Comparison of ENCODE assay signal across 9 mouse cellular contexts in genomic region chr6:82917778-82918129, GRCm38 (mm10). TPM values are rescaled to one million over a fixed set of nuclear protein-coding genes. Genes with fewer than 3 reads are reported as not detected.
DNase-seq lines count a peak whose midpoint lies in the region; ATAC-seq and TF ChIP-seq lines count a peak whose summit lies in the region.
"Had no signal": no experiment of that assay in that cellular context is flagged by ENCODE, and none has a peak within 500 bp of the region (broad histone marks: within the 10 kb centered on the region; RNA-seq: fewer than 3 reads in every experiment).

No protein-coding gene starts in this region.

- no peak for TF ChIP-seq EP300 in heart, postnatal 0 days (IDR thresholded peaks at IDR 0.05; ENCODE audit: low read depth)

- no peak for TF ChIP-seq POLR2A in brain, embryonic 14.5 days (IDR thresholded peaks at IDR 0.05; ENCODE audit: borderline replicate concordance, extremely low read depth, insufficient read depth, insufficient read length, poor library complexity, severe bottlenecking)

- H3K27me3 ChIP-seq in heart, postnatal 0 days (ENCODE audit: control insufficient read depth, insufficient read depth, low read length) = 0 out of 2 replicates have a peak, but pooled peaks cover 2% of the 10 kb centered on the region
- H3K27me3 ChIP-seq: embryonic facial prominence, embryonic 13.5 days had no signal

- peak; percentile 81 for TF ChIP-seq CTCF in brain, embryonic 14.5 days (IDR thresholded peaks at IDR 0.05; ENCODE audit: borderline replicate concordance, extremely low read depth, insufficient read depth, insufficient read length)
- peak; percentile 67 for TF ChIP-seq CTCF in heart, postnatal 0 days (IDR thresholded peaks at IDR 0.05; ENCODE audit: low read depth)
- TF ChIP-seq CTCF in layer of hippocampus, adult 2 months (conservative IDR thresholded peaks at IDR 0.05) = peak; percentile 86

- DNase-seq in ovary, postnatal 36 days (ENCODE audit: low spot score) = peak; percentile 46
- DNase-seq in ovary, adult 18-20 months (ENCODE audit: low spot score) = no peak
- DNase-seq in brain, embryonic 14.5 days (ENCODE audit: low read depth) = peak; percentile 51
- DNase-seq in heart, postnatal 0 days (ENCODE audit: low spot score) = no peak
- DNase-seq in layer of hippocampus, adult 2 months (ENCODE audit: low spot score in 2 of 2) = peak; percentile 23 to 65
- DNase-seq in right cerebral cortex, postnatal 4 days = peak; percentile 75

- H3K9me3 ChIP-seq in heart, postnatal 0 days (replicated peaks; ENCODE audit: control insufficient read depth, low read length) = no peaks in the 10 kb centered on the region
- H3K9me3 ChIP-seq: embryonic facial prominence, embryonic 13.5 days had no signal

- 0 out of 2 replicates have a peak, but pooled peaks have one; percentile 19 for ATAC-seq in heart, postnatal 0 days (ENCODE audit: insufficient read depth, low read depth)
- ATAC-seq in megakaryocyte, adult 5-6 weeks (ENCODE audit: poor library complexity, severe bottlenecking) = 0 out of 2 replicates have a peak, but pooled peaks have one; percentile 22
- ATAC-seq in activated CD4-positive, CD25-positive, alpha-beta regulatory T cell, adult 4 months = no peak

- H3K4me1 ChIP-seq in heart, postnatal 0 days (ENCODE audit: control insufficient read depth, insufficient read depth) = 0 out of 2 replicates have a peak, but pooled peaks cover 6% of the 10 kb centered on the region

- H3K4me2 ChIP-seq in heart, postnatal 0 days (ENCODE audit: low read depth, low read length) = no peak overlapping the region
- H3K4me2 ChIP-seq: embryonic facial prominence, embryonic 13.5 days had no signal

- H3K27ac ChIP-seq in heart, postnatal 0 days (ENCODE audit: low read depth) = no peak overlapping the region
- peak overlapping the region; percentile 72; the same call in 1 of the 2 replicates for H3K27ac ChIP-seq in layer of hippocampus, adult 2 months
- H3K27ac ChIP-seq: embryonic facial prominence, embryonic 13.5 days had no signal

- 14% methylated on average over 8 of the region's 8 CpGs for WGBS in heart, postnatal 0 days

- no peak overlapping the region for H3K9ac ChIP-seq in heart, postnatal 0 days (replicated peaks; ENCODE audit: low read depth, low read length)
- H3K9ac ChIP-seq: embryonic facial prominence, embryonic 13.5 days had no signal

- no peak overlapping the region for H3K4me3 ChIP-seq in heart, postnatal 0 days (ENCODE audit: low read depth, low read length)
- no peak overlapping the region for H3K4me3 ChIP-seq in layer of hippocampus, adult 2 months
- H3K4me3 ChIP-seq: embryonic facial prominence, embryonic 13.5 days had no signal

- H3K36me3 ChIP-seq in heart, postnatal 0 days (replicated peaks; ENCODE audit: control insufficient read depth, insufficient read depth, low read length) = no peaks in the 10 kb centered on the region
- H3K36me3 ChIP-seq: embryonic facial prominence, embryonic 13.5 days had no signal

RNA-seq across cellular contexts. Expression of gene Sema4f, which starts 21.8 kb away (rescaled TPM):
- polyA plus RNA-seq in brain, embryonic 14.5 days (2012; rRNA removed) = 21.3 and 23.9 TPM in 2 replicates
- not detected in 2 replicates for total RNA-seq in heart, postnatal 0 days (2014; rRNA removed; ENCODE audit: low replicate concordance)
- polyA plus RNA-seq in heart, postnatal 0 days (2015; fragmentation: Nextera tagmentation; extraction: Ambion mirVana) = 0.04 TPM in 1 of 2 replicates, not detected in the other
- total RNA-seq in layer of hippocampus, adult 2 months (2021) = 10 to 100 TPM; 41.0 to 44.0 TPM
- 1.4 and 2.5 TPM in 2 replicates for total RNA-seq in megakaryocyte, adult 5-6 weeks (2015)
- 0.29 and 1.6 TPM in 2 replicates for total RNA-seq in megakaryocyte, adult 5-6 weeks (2017)
- 1 to 10 TPM; 2.7 to 3.8 TPM for polyA plus RNA-seq in activated CD4-positive, CD25-positive, alpha-beta regulatory T cell, adult 4 months (2017; shearing (Covaris generic))

RNA-seq across cellular contexts. Expression of gene M1ap, which starts 28.9 kb away (rescaled TPM):
- polyA plus RNA-seq in brain, embryonic 14.5 days (2012; rRNA removed) = 0.05 and 0.15 TPM in 2 replicates
- total RNA-seq in heart, postnatal 0 days (2014; rRNA removed; ENCODE audit: low replicate concordance) = 0.39 TPM in 1 of 2 replicates, not detected in the other
- 0.59 and 0.75 TPM in 2 replicates for polyA plus RNA-seq in heart, postnatal 0 days (2015; fragmentation: Nextera tagmentation; extraction: Ambion mirVana)
- total RNA-seq in layer of hippocampus, adult 2 months (2021) = not detected
- 0.98 and 1.1 TPM in 2 replicates for total RNA-seq in megakaryocyte, adult 5-6 weeks (2015)
- 1.5 and 3.5 TPM in 2 replicates for total RNA-seq in megakaryocyte, adult 5-6 weeks (2017)
- 1 to 10 TPM in 1 of 2 experiments, under 1 TPM in 1; 0.74 to 1.4 TPM for polyA plus RNA-seq in activated CD4-positive, CD25-positive, alpha-beta regulatory T cell, adult 4 months (2017; shearing (Covaris generic))

Comparison
In these comparisons a context has a peak if more than half of its experiments do, and no peak if none do; other contexts are left out.
1. DNase-seq: peak in ovary, postnatal 36 days (single experiment), brain, embryonic 14.5 days (single experiment), layer of hippocampus, adult 2 months (2 of 2) and right cerebral cortex, postnatal 4 days (single experiment); none in ovary, adult 18-20 months (single experiment) and heart, postnatal 0 days (single experiment).
2. RNA of gene Sema4f, which starts 21.8 kb away (total RNA-seq): 41.0 to 44.0 TPM in layer of hippocampus, adult 2 months; 0.29 to 2.5 TPM in megakaryocyte, adult 5-6 weeks and not detected in heart, postnatal 0 days; every median in the first group is over 10 times any median in the second.
3. Peak in every context shown above with its lines, with median percentiles within 50 percentile points of each other: CTCF ChIP-seq.